Mouse (Mus musculus) mouse embryonic stem cell (cell line): ENCODE results near the gene Pllp.

ENCODE experiments used
- in situ Hi-C, 2 experiments: fragments of 300-500 bp; cut with MboI; formaldehyde crosslinking; loops; 1 replicate in 1 of 2; 3 replicates in 1 of 2; pipeline ENCODE4 v1.14.3; 2019 to 2020; ENCODE audit warnings: low sequenced_read_pairs in 2 of 2, low pct_unique_long_range_greater_than_20kb in 1 of 2, mixed read lengths in 1 of 2; ENCODE audit not compliant: unreplicated experiment in 1 of 2

The Pllp gene

GRCm38 (mm10) chr8:94705581-94706245 is 9.6 kb upstream of the Pllp start:
- in situ Hi-C loops, result no loop called here

- in situ Hi-C loops, result loop anchor here in 1 of 2 experiments (5.0 kb wide), 1 partner anchor 98 kb away; no protein-coding TSS in a partner anchor
Measured at GRCm38 (mm10) chr8:94704669-94704984, 8.5 kb upstream of the Pllp start.

GRCm38 (mm10) chr8:94703972-94704668 is 8.0 kb upstream of the Pllp start:
- in situ Hi-C loops, result loop anchor here in 1 of 2 experiments (5.0 kb wide), 1 partner anchor 98 kb away; no protein-coding TSS in a partner anchor

- in situ Hi-C loops, result loop anchor here in 1 of 2 experiments (5.0 kb wide), 1 partner anchor 99 kb away; no protein-coding TSS in a partner anchor
Measured at GRCm38 (mm10) chr8:94702844-94703813, 7.1 kb upstream of the Pllp start.

- in situ Hi-C loops, result loop anchor here in 1 of 2 experiments (5.0 kb wide), 1 partner anchor 100 kb away; no protein-coding TSS in a partner anchor
Measured at GRCm38 (mm10) chr8:94702156-94702555, 6.1 kb upstream of the Pllp start.

GRCm38 (mm10) chr8:94700421-94700935 is 4.4 kb upstream of the Pllp start:
- in situ Hi-C loops, result loop anchor here in 1 of 2 experiments (5.0 kb wide), 1 partner anchor 102 kb away; no protein-coding TSS in a partner anchor

- in situ Hi-C loops, result loop anchor here in 1 of 2 experiments (10.0 kb wide), 2 partner anchors 205 to 365 kb away; no protein-coding TSS in a partner anchor
Measured at GRCm38 (mm10) chr8:94699366-94699765, 3.3 kb upstream of the Pllp start.

- in situ Hi-C loops, result loop anchor here in 1 of 2 experiments (10.0 kb wide), 2 partner anchors 203 to 363 kb away; no protein-coding TSS in a partner anchor
Measured at GRCm38 (mm10) chr8:94697956-94698355, 1.9 kb upstream of the Pllp start.

- in situ Hi-C loops, result loop anchor here in 1 of 2 experiments (10.0 kb wide), 2 partner anchors 202 to 362 kb away; no protein-coding TSS in a partner anchor
Measured at GRCm38 (mm10) chr8:94696566-94696965, 488 bp upstream of the Pllp start.

GRCm38 (mm10) chr8:94695341-94695993 is 611 bp downstream of the Pllp start:
- in situ Hi-C loops, result loop anchor here in 1 of 2 experiments (10.0 kb wide), 2 partner anchors 201 to 361 kb away; no protein-coding TSS in a partner anchor

GRCm38 (mm10) chr8:94694701-94695100 is 1.4 kb downstream of the Pllp start:
- in situ Hi-C loops, result loop anchor here in 1 of 2 experiments (10.0 kb wide), 2 partner anchors 200 to 360 kb away; no protein-coding TSS in a partner anchor

GRCm38 (mm10) chr8:94685953-94686352 is 10.1 kb downstream of the Pllp start:
- in situ Hi-C loops, result no loop called here

- in situ Hi-C loops, result no loop called here
Measured at GRCm38 (mm10) chr8:94684287-94684686, 11.8 kb downstream of the Pllp start.

- in situ Hi-C loops, result no loop called here
Measured at GRCm38 (mm10) chr8:94682732-94683524, 13.2 kb downstream of the Pllp start.

GRCm38 (mm10) chr8:94680414-94680813 is 15.7 kb downstream of the Pllp start:
- in situ Hi-C loops, result no loop called here

- in situ Hi-C loops, result no loop called here
Measured at GRCm38 (mm10) chr8:94678582-94678981, 17.5 kb downstream of the Pllp start.

- in situ Hi-C loops, result no loop called here
Measured at GRCm38 (mm10) chr8:94675923-94676322, 20.2 kb downstream of the Pllp start.
